Mouse (Mus musculus): Measurements from ENCODE around the gene 1110065P20Rik. TPM values are rescaled to one million over a fixed set of nuclear protein-coding genes. Genes with fewer than 3 reads are reported as not detected.
A peak's percentile ranks its signal among the peaks of the same experiment; 100 is the strongest.

Gene 1110065P20Rik
- polyA plus RNA-seq, 1 experiment from 2014 or later = 35.3 TPM

DNA sequence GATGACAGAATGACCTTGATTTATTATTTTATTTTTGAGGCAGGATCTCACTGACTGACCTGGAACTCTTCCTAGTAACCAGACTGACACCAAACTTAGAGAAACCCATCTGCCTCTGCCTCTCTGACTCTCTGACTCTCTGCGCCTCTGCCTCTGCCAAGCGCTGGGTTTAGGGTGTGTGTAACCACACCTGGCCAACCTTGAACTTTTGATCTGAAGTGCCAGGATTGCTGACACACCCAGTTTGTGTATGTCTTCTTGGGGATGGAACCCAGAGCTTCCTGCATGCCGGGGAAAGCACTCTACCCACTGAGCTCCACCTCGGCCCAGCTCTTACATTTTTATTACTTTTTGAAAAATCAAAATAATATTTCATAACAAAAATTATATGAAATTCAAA is 32.2 kb downstream of the 1110065P20Rik start:
- no peaks in the 10 kb centered on the region for H3K36me3 ChIP-seq (ENCODE audit: control insufficient read depth, insufficient read depth, low read length)
- peaks cover 17% of the 10 kb centered on the region for H3K4me1 ChIP-seq (ENCODE audit: control insufficient read depth, insufficient read depth, low read length)
- H3K9me3 ChIP-seq (ENCODE audit: control insufficient read depth, low read length) = no peaks in the 10 kb centered on the region
- H3K27me3 ChIP-seq (replicated peaks; ENCODE audit: control insufficient read depth, insufficient read depth, low read length) = no peaks in the 10 kb centered on the region
- no peak overlapping the region for H3K27ac ChIP-seq (ENCODE audit: low read length)
- no peak overlapping the region for H3K4me3 ChIP-seq (ENCODE audit: low read length)
- ATAC-seq = peak; percentile 49
- H3K9ac ChIP-seq (ENCODE audit: low read depth, low read length) = no peak overlapping the region
- WGBS = 71% methylated on average over 4 of the region's 4 CpGs
- no peak overlapping the region for H3K4me2 ChIP-seq (ENCODE audit: low read depth, low read length)

DNA sequence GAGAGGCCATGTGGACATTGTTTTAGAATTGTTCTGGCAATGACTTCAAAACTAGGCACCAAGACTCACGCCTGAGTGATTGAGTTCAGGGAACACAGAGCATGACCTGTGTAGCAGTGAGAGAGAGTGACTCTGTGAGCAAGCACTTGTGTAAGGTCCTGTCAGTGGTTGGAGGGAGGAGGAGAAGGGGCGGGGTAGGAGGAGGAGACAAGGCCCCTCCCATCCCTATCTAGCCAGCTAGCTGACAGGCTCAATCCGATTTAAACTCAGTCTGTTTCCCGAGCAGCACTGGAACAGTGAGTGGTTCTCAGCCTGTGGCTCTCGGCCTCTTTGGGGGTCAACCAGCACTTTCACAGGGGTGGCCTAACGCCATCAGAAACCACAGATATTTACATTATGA is 33.2 kb downstream of the 1110065P20Rik start:
- peak; percentile 96 for ATAC-seq

DNA sequence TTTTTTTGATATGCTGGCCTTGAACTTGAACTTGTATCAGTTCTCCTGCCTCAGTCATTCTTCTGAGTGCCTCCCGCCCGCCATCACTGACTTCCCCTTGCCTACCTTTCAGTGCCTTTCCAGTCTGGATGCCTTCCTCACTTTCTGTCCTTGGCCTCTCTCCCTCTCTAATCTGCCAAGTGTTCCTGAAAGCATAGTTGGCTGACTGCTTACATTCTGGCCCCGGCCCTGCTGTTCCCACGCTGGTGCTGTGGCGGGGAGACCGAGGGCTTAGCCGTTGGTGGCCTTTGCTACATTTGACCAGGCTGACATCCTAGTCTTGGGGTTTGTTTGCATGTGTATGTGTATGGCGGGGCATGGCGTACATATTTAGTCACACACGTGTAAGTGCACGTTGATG is 35.1 kb downstream of the 1110065P20Rik start:
- peaks cover 17% of the 10 kb centered on the region for H3K4me1 ChIP-seq (ENCODE audit: control insufficient read depth, insufficient read depth, low read length)
- no peaks in the 10 kb centered on the region for H3K9me3 ChIP-seq (ENCODE audit: control insufficient read depth, low read length)
- H3K4me2 ChIP-seq (ENCODE audit: low read depth, low read length) = no peak overlapping the region
- ATAC-seq = no peak
- no peak overlapping the region for H3K9ac ChIP-seq (ENCODE audit: low read depth, low read length)
- 93% methylated on average over 11 of the region's 11 CpGs for WGBS
- H3K4me3 ChIP-seq (ENCODE audit: low read length) = no peak overlapping the region
- no peaks in the 10 kb centered on the region for H3K27me3 ChIP-seq (replicated peaks; ENCODE audit: control insufficient read depth, insufficient read depth, low read length)
- no peaks in the 10 kb centered on the region for H3K36me3 ChIP-seq (ENCODE audit: control insufficient read depth, insufficient read depth, low read length)
- no peak overlapping the region for H3K27ac ChIP-seq (ENCODE audit: low read length)

More for the DNA sequence above, 33.2 kb downstream of the 1110065P20Rik start:
- Histone ChIP-seq H3K4me2 (ENCODE audit: low read depth, low read length) (no peak overlapping the region), H3K27ac (ENCODE audit: low read length) (no peak overlapping the region), H3K9me3 (ENCODE audit: control insufficient read depth, low read length) (no peaks in the 10 kb centered on the region), H3K4me3 (ENCODE audit: low read length) (no peak overlapping the region), H3K36me3 (ENCODE audit: control insufficient read depth, insufficient read depth, low read length) (no peaks in the 10 kb centered on the region), H3K9ac (ENCODE audit: low read depth, low read length) (no peak overlapping the region), H3K27me3 (replicated peaks; ENCODE audit: control insufficient read depth, insufficient read depth, low read length) (no peaks in the 10 kb centered on the region), H3K4me1 (ENCODE audit: control insufficient read depth, insufficient read depth, low read length) (peaks cover 17% of the 10 kb centered on the region)
- 27% methylated on average over 6 of the region's 6 CpGs for WGBS

DNA sequence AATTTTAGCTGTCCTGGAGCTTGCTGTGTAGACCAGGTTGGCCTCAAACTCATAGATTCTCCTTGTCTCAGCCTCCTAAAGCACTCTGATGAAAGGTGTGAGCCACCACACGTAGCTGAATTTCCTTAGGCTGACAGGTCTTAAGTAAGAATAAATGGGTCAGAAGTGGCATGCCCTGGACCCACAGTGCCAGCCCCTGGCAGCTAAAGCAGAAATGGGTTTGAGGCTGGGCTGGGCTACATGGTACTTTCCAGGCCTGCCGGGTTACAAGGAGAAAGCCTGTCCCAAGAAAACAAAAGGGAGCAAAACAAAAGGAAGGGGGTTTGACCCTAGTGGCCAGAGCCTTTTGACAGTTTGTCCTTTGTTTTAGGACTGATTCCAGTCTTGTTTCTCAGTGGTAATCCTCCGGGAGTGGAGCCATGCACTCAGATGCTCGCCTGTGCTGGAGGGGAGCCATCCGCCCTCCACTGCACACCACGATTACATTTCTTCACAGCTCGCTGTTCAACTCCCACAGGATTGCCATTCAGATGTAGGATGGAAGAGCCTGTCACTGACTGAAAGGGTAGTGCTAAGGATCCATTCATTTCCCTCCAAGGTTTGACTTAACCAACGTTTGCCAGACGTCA is 39.5 kb downstream of the 1110065P20Rik start:
- no peak overlapping the region for H3K4me3 ChIP-seq (ENCODE audit: low read length)
- H3K9ac ChIP-seq (ENCODE audit: low read depth, low read length) = no peak overlapping the region
- ATAC-seq = no peak
- H3K27ac ChIP-seq (ENCODE audit: low read length) = no peak overlapping the region
- H3K27me3 ChIP-seq (replicated peaks; ENCODE audit: control insufficient read depth, insufficient read depth, low read length) = no peaks in the 10 kb centered on the region
- WGBS = 66% methylated on average over 9 of the region's 9 CpGs
- H3K4me2 ChIP-seq (ENCODE audit: low read depth, low read length) = no peak overlapping the region
- H3K9me3 ChIP-seq (ENCODE audit: control insufficient read depth, low read length) = no peaks in the 10 kb centered on the region
- H3K4me1 ChIP-seq (ENCODE audit: control insufficient read depth, insufficient read depth, low read length) = no peaks in the 10 kb centered on the region
- no peaks in the 10 kb centered on the region for H3K36me3 ChIP-seq (ENCODE audit: control insufficient read depth, insufficient read depth, low read length)

DNA sequence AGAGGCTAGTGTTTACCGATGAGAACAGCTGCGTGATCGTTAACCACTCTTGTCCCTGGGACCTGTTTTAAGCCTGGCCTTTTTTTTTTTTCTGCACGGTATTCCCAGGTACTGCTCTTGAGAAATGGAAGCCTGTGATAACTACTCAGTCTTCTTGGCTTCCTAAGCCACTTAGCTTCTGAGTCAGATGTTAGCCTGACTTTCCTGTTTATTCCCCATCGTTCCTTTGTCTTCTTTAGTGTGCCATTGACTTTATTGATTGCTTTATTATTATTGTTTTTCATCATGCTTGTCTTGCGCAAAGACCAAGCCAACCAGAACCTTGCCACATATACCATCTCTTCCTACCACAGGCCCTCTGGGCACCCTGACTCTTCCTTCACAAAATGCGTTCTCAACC is 40.9 kb downstream of the 1110065P20Rik start:
- Histone ChIP-seq H3K4me2 (ENCODE audit: low read depth, low read length) (no peak overlapping the region), H3K9me3 (ENCODE audit: control insufficient read depth, low read length) (no peaks in the 10 kb centered on the region), H3K27me3 (replicated peaks; ENCODE audit: control insufficient read depth, insufficient read depth, low read length) (no peaks in the 10 kb centered on the region), H3K4me3 (ENCODE audit: low read length) (no peak overlapping the region), H3K9ac (ENCODE audit: low read depth, low read length) (no peak overlapping the region), H3K36me3 (ENCODE audit: control insufficient read depth, insufficient read depth, low read length) (no peaks in the 10 kb centered on the region), H3K4me1 (ENCODE audit: control insufficient read depth, insufficient read depth, low read length) (no peaks in the 10 kb centered on the region), H3K27ac (ENCODE audit: low read length) (no peak overlapping the region)
- no peak for ATAC-seq
- 75% methylated on average over 7 of the region's 7 CpGs for WGBS

DNA sequence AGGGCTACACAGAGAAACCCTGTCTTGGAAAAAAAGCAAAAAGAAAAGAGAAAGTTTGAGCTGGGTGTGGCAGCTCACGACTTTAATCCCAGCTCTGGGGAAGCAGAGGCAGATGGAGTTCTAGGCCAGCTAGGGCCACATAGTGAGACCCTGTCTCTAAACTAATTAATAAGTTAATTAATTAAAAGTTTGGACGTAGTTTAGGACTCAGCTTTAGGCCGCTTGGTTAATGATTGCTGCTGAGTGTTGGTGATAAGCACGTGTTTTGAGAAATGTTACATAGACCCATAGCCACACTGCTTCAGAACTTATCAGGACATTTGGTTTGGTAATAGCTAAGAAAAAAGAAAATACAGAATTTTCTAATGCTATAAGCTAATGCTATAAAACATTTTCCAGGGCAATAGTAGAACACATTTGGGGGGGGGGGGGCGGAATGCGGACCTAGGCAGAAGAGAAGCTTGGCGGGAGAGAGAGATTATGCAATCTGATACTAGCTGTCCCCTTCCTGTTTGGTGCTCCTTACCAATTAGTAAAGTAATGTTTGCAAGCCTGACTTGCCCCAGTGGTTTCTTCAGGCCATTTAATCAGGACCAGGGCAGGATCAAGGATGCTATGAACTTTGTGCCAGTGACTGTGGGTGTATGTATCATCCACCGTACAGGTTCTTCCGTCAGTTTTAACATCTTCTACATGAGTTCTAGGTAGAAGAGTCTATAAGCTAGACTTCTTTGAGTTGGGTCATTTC is 41.7 kb downstream of the 1110065P20Rik start:
- no peak for ATAC-seq
- H3K27me3 ChIP-seq (replicated peaks; ENCODE audit: control insufficient read depth, insufficient read depth, low read length) = no peaks in the 10 kb centered on the region
- H3K4me3 ChIP-seq (ENCODE audit: low read length) = no peak overlapping the region
- H3K4me2 ChIP-seq (ENCODE audit: low read depth, low read length) = no peak overlapping the region
- H3K4me1 ChIP-seq (ENCODE audit: control insufficient read depth, insufficient read depth, low read length) = no peaks in the 10 kb centered on the region
- H3K9me3 ChIP-seq (ENCODE audit: control insufficient read depth, low read length) = no peaks in the 10 kb centered on the region
- H3K9ac ChIP-seq (ENCODE audit: low read depth, low read length) = no peak overlapping the region
- no peak overlapping the region for H3K27ac ChIP-seq (ENCODE audit: low read length)
- H3K36me3 ChIP-seq (ENCODE audit: control insufficient read depth, insufficient read depth, low read length) = no peaks in the 10 kb centered on the region
- 74% methylated on average over 9 of the region's 9 CpGs for WGBS

DNA sequence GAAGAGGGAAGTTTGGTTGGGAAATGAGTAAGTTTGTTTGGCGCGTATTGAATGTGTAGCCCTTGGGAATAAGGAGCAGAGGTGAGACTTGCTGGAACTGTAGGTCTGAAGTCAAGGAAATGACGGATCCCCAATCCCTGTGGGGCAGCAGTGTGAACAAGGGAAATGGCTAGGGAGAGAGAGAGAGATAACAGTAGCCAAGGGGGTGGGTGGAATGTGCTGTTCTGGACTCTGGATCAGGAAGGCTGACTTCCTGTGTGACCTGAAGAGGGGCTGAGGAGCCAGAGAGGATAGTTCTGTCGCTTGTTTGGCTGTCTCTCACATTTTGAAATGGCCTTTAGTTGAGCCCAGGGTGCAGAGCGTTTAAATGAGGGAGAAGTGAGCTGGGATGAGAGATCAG is 42.5 kb downstream of the 1110065P20Rik start:
- H3K36me3 ChIP-seq (ENCODE audit: control insufficient read depth, insufficient read depth, low read length) = no peaks in the 10 kb centered on the region
- no peak overlapping the region for H3K27ac ChIP-seq (ENCODE audit: low read length)
- WGBS = 80% methylated on average over 5 of the region's 5 CpGs
- H3K9me3 ChIP-seq (ENCODE audit: control insufficient read depth, low read length) = no peaks in the 10 kb centered on the region
- peaks cover 1% of the 10 kb centered on the region for H3K4me1 ChIP-seq (ENCODE audit: control insufficient read depth, insufficient read depth, low read length)
- H3K27me3 ChIP-seq (replicated peaks; ENCODE audit: control insufficient read depth, insufficient read depth, low read length) = no peaks in the 10 kb centered on the region
- no peak for ATAC-seq
- no peak overlapping the region for H3K4me2 ChIP-seq (ENCODE audit: low read depth, low read length)
- no peak overlapping the region for H3K4me3 ChIP-seq (ENCODE audit: low read length)
- H3K9ac ChIP-seq (ENCODE audit: low read depth, low read length) = no peak overlapping the region

DNA sequence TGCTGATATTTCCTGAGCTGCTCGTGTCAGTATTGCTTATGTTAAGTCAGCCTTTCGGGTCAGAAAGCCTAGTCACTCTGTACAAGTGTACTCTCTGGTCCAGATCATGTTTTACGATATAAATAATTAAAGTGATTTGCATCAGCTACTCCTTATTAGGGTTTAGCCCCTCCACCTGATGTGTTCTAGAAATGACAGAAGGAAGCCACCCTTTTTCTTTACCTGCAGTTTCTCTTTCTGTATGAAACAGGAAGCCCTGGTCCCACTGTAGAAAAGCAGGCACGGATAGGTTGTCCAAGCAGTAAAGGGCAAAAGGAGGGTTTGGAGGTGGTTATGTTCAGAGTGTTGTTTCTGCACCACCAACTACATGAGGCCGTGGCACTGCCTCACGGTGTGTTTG is 47.6 kb downstream of the 1110065P20Rik start:
- H3K9me3 ChIP-seq (ENCODE audit: control insufficient read depth, low read length) = no peaks in the 10 kb centered on the region
- peak overlapping the region; percentile 83 for H3K4me3 ChIP-seq (ENCODE audit: low read length)
- peaks cover 10% of the 10 kb centered on the region for H3K4me1 ChIP-seq (ENCODE audit: control insufficient read depth, insufficient read depth, low read length)
- peak overlapping the region; percentile 84 for H3K4me2 ChIP-seq (ENCODE audit: low read depth, low read length)
- 74% methylated on average over 6 of the region's 6 CpGs for WGBS
- H3K27ac ChIP-seq (ENCODE audit: low read length) = no peak overlapping the region
- H3K36me3 ChIP-seq (ENCODE audit: control insufficient read depth, insufficient read depth, low read length) = no peaks in the 10 kb centered on the region
- peak overlapping the region; percentile 91; the same call in 1 of the 2 replicates for H3K9ac ChIP-seq (ENCODE audit: low read depth, low read length)
- no peaks in the 10 kb centered on the region for H3K27me3 ChIP-seq (replicated peaks; ENCODE audit: control insufficient read depth, insufficient read depth, low read length)
- ATAC-seq = no peak

DNA sequence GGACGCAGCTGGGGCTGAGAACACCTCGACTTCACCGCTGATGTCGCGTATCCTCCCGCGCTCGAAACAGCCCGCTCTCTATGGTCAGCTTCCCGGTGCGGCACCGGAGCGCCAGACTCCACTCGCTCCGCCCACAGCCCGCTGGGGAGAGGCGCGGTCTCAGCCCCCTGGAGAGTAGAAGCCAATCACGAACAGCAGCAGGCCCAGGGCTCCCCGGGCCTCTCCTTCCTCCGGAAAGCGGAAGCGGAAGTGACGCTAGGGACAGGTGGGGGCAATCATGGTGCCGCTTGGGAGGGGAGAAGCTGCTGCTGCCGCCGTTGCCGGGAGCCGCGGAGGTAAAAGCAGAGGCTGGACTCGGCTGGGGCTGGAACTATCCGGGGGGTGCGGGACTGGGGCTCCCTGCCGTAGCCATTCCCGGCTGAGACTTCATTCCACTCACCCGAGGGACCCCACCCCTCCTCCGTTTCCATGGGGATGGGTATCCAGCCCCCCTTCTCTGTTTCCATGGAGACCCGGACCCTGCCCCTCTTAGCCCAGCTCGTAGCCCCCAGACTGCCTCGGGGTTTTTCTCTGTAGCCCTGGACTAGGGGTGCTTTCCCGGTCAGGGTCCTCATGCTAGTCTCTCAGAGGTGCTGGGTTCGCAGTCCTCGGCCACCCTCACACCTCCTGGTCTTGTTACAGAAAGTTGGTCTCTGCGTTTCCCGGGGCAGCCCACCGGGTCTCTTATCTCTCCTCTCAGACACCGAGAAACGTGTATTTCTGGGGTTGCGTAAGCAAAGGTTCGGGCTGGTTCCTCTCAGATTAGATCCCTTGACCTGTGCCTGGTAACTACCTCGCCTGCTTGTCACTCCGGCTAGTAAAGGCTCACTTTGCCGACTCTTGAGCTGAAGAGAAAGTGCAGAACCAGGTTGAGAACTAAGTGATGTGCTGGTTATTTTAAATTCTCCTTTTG is 48.4 kb downstream of the 1110065P20Rik start:
- under 1% methylated on average over 53 of the region's 53 CpGs for WGBS
- H3K36me3 ChIP-seq (ENCODE audit: control insufficient read depth, insufficient read depth, low read length) = no peaks in the 10 kb centered on the region
- ATAC-seq = peak; percentile 100
- H3K4me1 ChIP-seq (ENCODE audit: control insufficient read depth, insufficient read depth, low read length) = peaks cover 10% of the 10 kb centered on the region
- H3K9me3 ChIP-seq (ENCODE audit: control insufficient read depth, low read length) = no peaks in the 10 kb centered on the region
- H3K4me3 ChIP-seq (ENCODE audit: low read length) = peak overlapping the region; percentile 83
- H3K9ac ChIP-seq (ENCODE audit: low read depth, low read length) = peak overlapping the region; percentile 91
- H3K27me3 ChIP-seq (replicated peaks; ENCODE audit: control insufficient read depth, insufficient read depth, low read length) = no peaks in the 10 kb centered on the region
- peak overlapping the region; percentile 84 for H3K4me2 ChIP-seq (ENCODE audit: low read depth, low read length)
- peak overlapping the region; percentile 98 for H3K27ac ChIP-seq (ENCODE audit: low read length)

Data from intestine, embryonic 16.5 days (tissue).